Mouse (Mus musculus): ENCODE measurements around the gene Dgke.

DNA sequence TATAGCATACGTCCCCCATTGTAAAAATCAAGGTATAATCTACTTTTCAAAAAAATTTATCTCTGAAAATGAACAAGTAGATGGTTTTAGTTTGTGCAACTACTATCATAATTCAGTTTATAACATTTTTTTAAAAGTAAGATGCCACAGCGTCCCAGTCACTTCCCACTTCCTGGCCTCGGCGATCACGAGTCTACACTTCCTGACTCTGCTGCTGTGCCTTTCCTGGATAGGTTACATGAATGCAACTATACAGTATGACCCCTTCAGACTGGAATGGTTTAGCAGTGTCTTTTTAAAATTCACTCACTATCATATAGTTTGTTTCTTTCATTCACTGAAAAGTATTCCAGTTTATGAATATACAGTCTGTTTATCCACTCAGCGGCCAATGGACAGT, 14.9 kb downstream of the Dgke start:
- no peak for TF ChIP-seq CTCF (IDR thresholded peaks at IDR 0.05; ENCODE audit: low read depth)
- TF ChIP-seq EP300 (optimal IDR thresholded peaks at IDR 0.05) = no peak

All from stomach, postnatal 0 days (tissue).